In genomic region chr2:22962242-22962641, GRCm38 (mm10) we compare ENCODE assay signal across 18 mouse cellular contexts.
DNase-seq lines count a peak whose midpoint lies in the region; ATAC-seq and TF ChIP-seq lines count a peak whose summit lies in the region.
"Had no signal": no experiment of that assay in that cellular context is flagged by ENCODE, and none has a peak within 500 bp of the region (broad histone marks: within the 10 kb centered on the region; RNA-seq: fewer than 3 reads in every experiment).

No protein-coding gene starts in this region.

- no peak for TF ChIP-seq CTCF in kidney, adult 2 months (conservative IDR thresholded peaks at IDR 0.05; ENCODE audit: insufficient read depth, insufficient read length, low read depth, low read length)

- H3K27me3 ChIP-seq in kidney, adult 2 months (replicated peaks; ENCODE audit: control insufficient read depth, insufficient read depth, low read length) = no peaks in the 10 kb centered on the region
- H3K27me3 ChIP-seq: forebrain, embryonic 12.5 days; liver, embryonic 12.5 days; lung, embryonic 15.5 days had no signal

- no peaks in the 10 kb centered on the region for H3K36me3 ChIP-seq in kidney, adult 2 months (ENCODE audit: control insufficient read depth, insufficient read depth, low read length)
- H3K36me3 ChIP-seq: forebrain, embryonic 12.5 days had no signal

- no peak overlapping the region for H3K4me3 ChIP-seq in kidney, adult 2 months (ENCODE audit: insufficient read depth, low read depth, low read length)
- H3K4me3 ChIP-seq: forebrain, embryonic 12.5 days; heart, adult 2 months; limb, embryonic 10.5 days; liver, embryonic 12.5 days; lung, embryonic 15.5 days had no signal

- intact Hi-C loops in left cerebral cortex, postnatal 25 days (cut with DNase I) = no loop called here

- TF ChIP-seq POLR2A in kidney, adult 2 months (IDR thresholded peaks at IDR 0.05; ENCODE audit: low read depth, low read length) = no peak

- no peaks in the 10 kb centered on the region; the same call in 1 of the 2 replicates for H3K4me1 ChIP-seq in kidney, adult 2 months (ENCODE audit: control insufficient read depth, insufficient read depth, low read length)
- H3K4me1 ChIP-seq: forebrain, embryonic 12.5 days; limb, embryonic 10.5 days; lung, embryonic 15.5 days had no signal

- H3K27ac ChIP-seq in kidney, adult 2 months (ENCODE audit: insufficient read depth, low read depth, low read length) = no peak overlapping the region
- H3K27ac ChIP-seq: forebrain, embryonic 12.5 days; heart, adult 2 months; hindbrain, embryonic 14.5 days; limb, embryonic 10.5 days; liver, embryonic 12.5 days; lung, embryonic 15.5 days had no signal

- 86% methylated on average over 8 of the region's 8 CpGs for WGBS in kidney, adult 2 months

- no peak for ATAC-seq in megakaryocyte, adult 5-6 weeks (ENCODE audit: poor library complexity, severe bottlenecking)
- ATAC-seq: liver, embryonic 12.5 days; midbrain, embryonic 16.5 days had no signal

- peak; percentile 33 to 43 for DNase-seq in frontal cortex, adult 2 months (ENCODE audit: extremely low spot score in 1 of 2, low spot score in 1 of 2)
- DNase-seq in frontal cortex, postnatal 10 days (ENCODE audit: low spot score in 2 of 2) = no peak
- DNase-seq in thymus, postnatal 25 days = peak; percentile 16
- DNase-seq in thymus, postnatal 10 days (ENCODE audit: low spot score in 2 of 2) = no peak
- peak; percentile 42 to 59 for DNase-seq in left cerebral cortex, postnatal 25 days (ENCODE audit: low spot score in 2 of 2)
- DNase-seq in kidney, adult 2 months = no peak
- no peak for DNase-seq in adrenal gland, postnatal 14 days
- DNase-seq: cerebellum, adult 11 months; heart, adult 2 months; kidney, adult 11 months; kidney, postnatal 14 days had no signal

Comparison
In these comparisons a context has a peak if more than half of its experiments do, and no peak if none do; other contexts are left out.
1. DNase-seq: peak in frontal cortex, adult 2 months (2 of 2), thymus, postnatal 25 days (single experiment) and left cerebral cortex, postnatal 25 days (2 of 2); none in frontal cortex, postnatal 10 days (0 of 2), thymus, postnatal 10 days (0 of 2), kidney, adult 2 months (single experiment) and adrenal gland, postnatal 14 days (single experiment).